Mouse (Mus musculus): Measurements from ENCODE around the gene Cyp21a1. TPM values are rescaled to one million over a fixed set of nuclear protein-coding genes. Genes with fewer than 3 reads are reported as not detected.
"Not testable (repeated sequence)": the region's sequence is repeated elsewhere in the genome, so short reads cannot be mapped to it uniquely, and the experiment has no call there.

The Cyp21a1 gene
- total RNA-seq (2022) = 1 to 10 TPM in 2 of 4 experiments, not detected in 2; 3.1 to 3.7 TPM

- not testable (repeated sequence) for DNase-seq (ENCODE audit: low spot score in 2 of 2)
Observed at GRCm38 (mm10) chr17:34804301-34804700, at the start of gene Cyp21a1. Gene Cyp21a1 (minus strand): TSS chr17:34804561.

DNA sequence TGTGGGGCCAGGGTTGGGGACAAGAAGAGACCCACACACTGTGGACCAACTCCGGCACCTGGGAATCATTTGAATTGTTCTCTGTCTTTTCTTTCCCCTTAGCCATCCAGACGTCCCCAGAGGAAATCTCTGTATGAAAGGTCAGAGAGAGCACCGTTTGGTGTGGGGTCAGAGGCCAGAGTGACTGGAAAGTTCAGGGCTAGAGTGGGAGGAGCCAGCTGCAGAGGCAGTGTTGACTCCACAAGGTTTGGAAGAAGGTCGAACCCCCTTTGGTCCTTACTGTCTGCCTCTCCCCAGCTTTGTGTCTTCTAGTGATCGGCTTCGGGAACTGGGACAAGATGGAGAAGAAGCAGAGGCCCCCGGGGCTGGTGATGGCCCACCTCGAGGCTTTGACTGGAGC lies 49.1 kb upstream of the Cyp21a1 start:
- no peak for DNase-seq (ENCODE audit: low spot score in 2 of 2)

DNA sequence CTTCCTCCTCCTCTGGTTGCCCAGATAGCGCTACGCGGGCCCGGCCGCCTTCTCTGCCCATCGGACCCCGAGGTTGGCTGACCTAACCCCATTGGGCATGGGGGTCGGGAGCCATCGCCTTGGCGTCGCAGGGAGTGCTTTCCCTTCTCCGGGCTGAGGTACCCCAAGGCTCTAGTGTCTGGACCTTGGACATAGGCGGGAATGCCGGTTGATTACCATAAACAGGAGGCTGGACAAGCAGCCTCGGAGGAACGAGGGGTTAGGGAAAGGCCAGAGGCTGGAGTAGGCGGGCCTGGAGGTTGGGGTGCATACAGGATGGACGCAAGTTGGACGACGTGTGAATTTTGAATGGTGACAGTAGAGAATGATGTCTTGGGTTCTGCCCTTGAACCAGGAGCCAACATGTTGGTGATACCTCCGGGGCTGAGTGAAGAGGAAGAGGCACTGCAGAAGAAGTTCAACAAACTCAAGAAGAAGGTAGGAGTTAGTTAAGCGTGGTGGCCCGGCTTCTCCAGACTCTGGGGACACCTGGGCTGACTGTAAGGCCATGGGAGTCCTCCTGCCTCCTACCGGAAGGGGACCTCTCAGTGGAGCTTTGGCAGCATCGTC lies 46.3 kb upstream of the Cyp21a1 start:
- no peak for DNase-seq (ENCODE audit: low spot score in 2 of 2)

DNA sequence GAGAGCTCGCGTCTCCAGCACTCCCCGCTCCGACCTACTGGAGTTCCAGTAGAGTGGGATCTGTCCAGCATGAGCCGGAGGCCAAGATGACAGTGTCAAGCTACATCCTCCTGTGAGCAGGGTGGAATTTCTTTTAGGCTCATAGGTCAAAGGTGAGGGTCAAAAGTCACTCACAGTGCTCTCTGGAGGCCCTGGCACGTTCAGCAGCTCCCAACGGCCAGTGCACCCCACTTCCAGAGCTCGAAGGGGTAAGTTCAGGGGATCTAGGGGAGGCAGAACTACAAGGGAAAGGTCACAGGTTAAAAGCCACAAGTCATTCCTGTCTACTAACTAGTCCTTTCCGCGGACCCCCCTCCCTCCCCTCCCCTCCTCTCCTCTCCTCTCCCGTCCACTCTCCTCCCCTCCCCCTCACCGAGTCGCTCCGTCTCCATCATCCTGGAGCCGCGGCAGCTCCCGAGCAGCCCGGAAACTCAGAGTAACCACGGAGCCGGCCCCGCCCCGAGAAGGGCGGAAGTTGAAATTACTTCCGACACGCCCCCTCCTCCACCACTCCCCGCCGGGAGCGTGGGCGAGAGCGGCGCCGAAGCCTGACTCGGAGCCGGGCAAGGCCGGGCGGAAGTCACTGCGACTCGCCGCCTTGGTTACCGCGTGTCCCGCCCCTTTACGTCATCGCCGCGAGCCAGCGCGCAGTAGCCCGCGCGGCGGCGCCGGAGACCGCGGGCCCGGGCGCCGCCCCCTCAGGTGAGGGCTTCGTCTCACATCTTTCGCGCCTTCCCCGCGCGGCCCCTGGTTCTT lies 45.6 kb upstream of the Cyp21a1 start, which contains the start of the genes Skiv2l and Nelfe:
Gene Skiv2l (minus strand): TSS at position 489 of the 795 bp plus-strand sequence.
Gene Nelfe (plus strand): TSS at position 670 of the 795 bp plus-strand sequence.
- peak; percentile 87 to 97 for DNase-seq (ENCODE audit: low spot score in 2 of 2)

- no peak for DNase-seq (ENCODE audit: low spot score in 2 of 2)
Observed at GRCm38 (mm10) chr17:34847615-34848014, 43.3 kb upstream of the Cyp21a1 start.

GRCm38 (mm10) chr17:34847192-34847591 lies 42.8 kb upstream of the Cyp21a1 start:
- DNase-seq (ENCODE audit: low spot score in 2 of 2) = no peak

- no peak for DNase-seq (ENCODE audit: low spot score in 2 of 2)
Observed at GRCm38 (mm10) chr17:34844884-34845283, 40.5 kb upstream of the Cyp21a1 start.

DNA sequence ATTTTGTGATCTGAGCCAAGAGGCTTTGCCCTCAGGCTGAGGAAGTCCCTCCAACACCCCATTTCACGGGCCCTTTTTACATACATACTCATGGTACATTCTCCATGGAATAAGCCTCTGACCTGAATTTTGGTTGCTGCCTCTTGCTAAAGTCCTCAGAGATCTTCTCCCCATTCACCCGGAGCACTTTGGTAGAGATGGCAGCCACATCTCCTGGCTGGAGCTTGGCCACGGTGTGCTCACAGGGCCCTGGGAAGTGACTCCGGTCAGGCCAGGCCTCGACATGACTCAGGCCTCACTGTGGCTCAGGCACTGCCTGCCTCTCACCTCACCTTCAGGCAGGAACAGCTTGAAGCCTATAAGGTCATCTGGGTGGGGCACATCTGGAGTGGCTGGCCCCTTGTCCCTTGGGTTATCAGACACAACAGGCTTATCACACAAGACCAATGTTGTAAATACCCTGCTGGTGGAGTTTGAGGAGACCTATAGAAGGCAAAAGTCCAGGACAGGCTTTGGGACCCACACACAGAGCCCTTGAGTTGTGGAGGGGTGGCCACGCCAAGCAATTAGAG lies 36.5 kb upstream of the Cyp21a1 start:
- DNase-seq (ENCODE audit: low spot score in 2 of 2) = no peak

- DNase-seq (ENCODE audit: low spot score in 2 of 2) = no peak
Observed at GRCm38 (mm10) chr17:34838785-34839184, 34.4 kb upstream of the Cyp21a1 start.

DNA sequence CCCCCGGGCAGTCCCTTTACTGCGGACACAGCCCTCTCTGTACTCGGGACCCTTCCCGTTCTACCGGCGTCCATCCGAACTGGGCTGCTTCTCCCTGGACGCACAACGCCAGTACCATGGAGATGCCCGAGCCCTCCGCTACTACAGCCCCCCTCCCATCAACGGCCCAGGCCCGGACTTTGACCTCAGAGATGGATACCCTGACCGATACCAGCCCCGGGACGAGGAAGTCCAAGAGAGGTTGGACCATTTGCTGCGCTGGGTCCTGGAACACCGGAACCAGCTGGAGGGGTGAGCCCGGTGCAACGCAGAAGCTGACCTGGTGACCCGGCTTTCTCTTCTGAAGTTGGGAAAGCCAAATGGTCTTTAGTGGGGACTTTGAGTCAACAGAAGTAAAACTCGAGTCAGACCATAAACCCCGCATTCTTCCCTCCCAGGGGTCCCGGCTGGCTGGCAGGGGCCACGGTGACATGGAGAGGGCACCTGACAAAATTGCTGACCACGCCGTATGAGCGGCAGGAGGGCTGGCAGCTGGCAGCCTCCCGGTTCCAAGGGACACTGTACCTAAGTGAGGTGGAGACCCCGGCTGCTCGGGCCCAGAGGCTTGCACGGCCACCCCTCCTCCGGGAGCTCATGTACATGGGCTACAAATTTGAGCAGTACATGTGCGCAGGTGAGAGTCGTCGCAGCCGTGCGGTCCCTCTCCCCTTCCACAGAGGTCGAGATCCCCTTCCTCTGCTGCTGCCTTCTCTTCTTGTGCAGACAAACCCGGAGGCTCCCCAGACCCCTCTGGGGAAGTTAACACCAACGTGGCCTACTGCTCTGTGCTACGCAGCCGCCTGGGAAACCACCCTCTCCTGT lies 33.3 kb upstream of the Cyp21a1 start:
- no peak for DNase-seq (ENCODE audit: low spot score in 2 of 2)

- peak; percentile 92 to 97 for DNase-seq (ENCODE audit: low spot score in 2 of 2)
Observed at GRCm38 (mm10) chr17:34836856-34837221, 32.5 kb upstream of the Cyp21a1 start, which contains the start of the genes Stk19 and Dxo. Gene Stk19 (minus strand): TSS chr17:34836945. Gene Dxo (plus strand): TSS chr17:34837019.

DNA sequence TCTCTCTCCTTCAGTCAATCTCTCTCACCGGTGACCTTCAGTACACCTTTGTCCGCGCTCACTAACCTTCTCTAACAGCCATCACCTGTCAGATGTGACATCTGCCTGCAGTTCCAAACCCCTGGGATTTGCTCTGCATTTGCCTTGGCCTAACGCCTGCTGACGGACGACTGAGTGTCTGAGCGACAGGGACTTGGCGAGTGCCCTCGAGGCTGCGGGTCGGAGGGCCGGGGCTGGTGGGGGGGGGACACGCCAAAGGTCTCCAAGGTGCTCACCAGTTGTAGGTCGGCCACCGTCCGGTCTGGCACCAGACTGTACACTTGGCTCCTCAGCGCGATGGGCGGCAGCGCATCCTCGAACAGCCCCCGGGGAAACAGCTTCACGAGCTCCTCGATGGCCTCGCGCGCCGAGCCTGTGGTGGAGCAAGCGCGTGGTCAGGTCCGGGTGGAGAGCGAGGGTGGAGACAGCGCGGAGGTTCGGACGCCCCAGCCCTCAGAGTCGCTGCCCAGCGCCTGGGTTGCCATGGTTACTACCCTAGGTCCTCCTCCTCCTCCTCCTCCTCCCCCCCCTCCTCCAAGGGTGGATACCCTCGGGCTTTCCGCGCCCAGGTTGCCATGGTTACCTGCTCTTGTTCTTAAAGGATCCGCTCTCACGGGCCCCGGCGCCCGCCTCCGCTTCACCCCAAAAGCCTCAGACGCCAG lies 31.9 kb upstream of the Cyp21a1 start:
- DNase-seq (ENCODE audit: low spot score in 2 of 2) = no peak

GRCm38 (mm10) chr17:34830776-34831175 lies 26.4 kb upstream of the Cyp21a1 start:
- not testable (repeated sequence) for DNase-seq (ENCODE audit: low spot score in 2 of 2)

GRCm38 (mm10) chr17:34814818-34815370 lies 10.5 kb upstream of the Cyp21a1 start:
- DNase-seq (ENCODE audit: low spot score in 2 of 2) = no peak

DNA sequence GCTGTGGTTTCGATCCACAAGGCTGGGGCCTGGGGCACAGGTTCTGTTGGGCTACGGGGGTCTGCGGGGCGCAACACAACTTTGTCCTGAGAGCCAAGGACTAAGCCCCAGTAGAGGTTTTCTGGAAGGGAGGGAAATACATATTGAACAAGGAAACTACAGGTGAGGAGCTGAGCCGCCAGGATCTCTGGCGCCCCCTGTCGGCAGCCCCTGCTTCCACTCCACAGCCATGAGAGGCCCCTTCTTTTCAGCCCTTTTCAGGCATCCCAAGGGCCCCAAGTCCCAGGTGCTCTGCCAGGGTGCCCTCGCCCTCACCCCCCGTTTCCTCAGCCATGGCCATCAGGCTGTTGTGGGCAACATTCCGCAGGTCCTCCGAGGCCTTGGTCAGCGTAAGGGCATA lies 9.4 kb upstream of the Cyp21a1 start:
- peak in 1 of 2 experiments; percentile 44 for DNase-seq (ENCODE audit: low spot score in 2 of 2)

DNA sequence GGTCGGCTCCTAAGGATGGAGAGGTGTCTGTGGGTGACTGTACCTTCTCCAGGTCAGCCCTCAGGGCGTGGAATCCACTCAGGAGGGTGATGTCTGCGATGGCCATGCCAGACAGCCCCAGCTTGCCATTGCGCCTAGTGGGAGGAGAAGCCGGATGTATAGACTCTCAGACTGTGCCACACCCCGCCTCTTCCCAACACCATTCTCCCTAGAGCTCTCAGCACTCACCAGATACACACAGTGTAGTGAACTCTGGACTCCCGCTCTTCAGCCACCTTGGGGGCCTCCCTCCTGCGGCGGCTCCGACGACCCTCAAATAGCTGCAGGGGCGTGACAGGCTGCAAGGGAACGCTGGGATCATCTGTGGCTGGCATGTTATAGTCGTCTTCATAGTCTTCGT lies 6.9 kb upstream of the Cyp21a1 start:
- no peak for DNase-seq (ENCODE audit: low spot score in 2 of 2)

DNA sequence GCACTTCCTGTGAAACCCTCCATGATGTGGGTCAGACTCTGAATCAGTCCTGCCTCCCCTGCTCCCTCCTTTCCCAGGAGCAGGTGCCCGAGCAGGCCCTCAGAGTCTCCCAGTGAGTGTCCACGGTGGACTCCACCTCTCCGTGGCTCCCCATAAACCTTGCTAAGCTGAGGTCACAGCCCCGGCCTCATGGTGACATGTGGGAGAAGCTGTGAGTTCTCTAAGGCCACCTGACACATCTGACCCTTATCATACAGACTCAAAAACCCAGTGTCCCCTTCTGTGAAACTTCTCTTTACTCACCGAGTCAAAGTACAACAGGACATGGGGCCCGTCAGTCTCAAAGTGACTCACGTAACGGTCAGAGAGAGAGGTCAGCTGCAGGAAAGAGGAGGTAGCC lies 6.5 kb upstream of the Cyp21a1 start:
- DNase-seq (ENCODE audit: low spot score in 2 of 2) = not testable (repeated sequence)

GRCm38 (mm10) chr17:34810411-34810810 lies 6.0 kb upstream of the Cyp21a1 start:
- not testable (repeated sequence) for DNase-seq (ENCODE audit: low spot score in 2 of 2)

GRCm38 (mm10) chr17:34808599-34809205 lies 4.3 kb upstream of the Cyp21a1 start:
- DNase-seq (ENCODE audit: low spot score in 2 of 2) = no peak

- no peak for DNase-seq (ENCODE audit: low spot score in 2 of 2)
Observed at GRCm38 (mm10) chr17:34807176-34807575, 2.8 kb upstream of the Cyp21a1 start.

Measured in left cerebral cortex, adult 8-10 months (tissue).